In genomic region chr11:5737137-5737536, GRCm38 (mm10) we compare ENCODE assay signal across 20 mouse cellular contexts. TPM values are rescaled to one million over a fixed set of nuclear protein-coding genes. Genes with fewer than 3 reads are reported as not detected.
A peak's percentile ranks its signal among the peaks of the same experiment; 100 is the strongest.
DNase-seq lines count a peak whose midpoint lies in the region; ATAC-seq and TF ChIP-seq lines count a peak whose summit lies in the region.
"Had no signal": no experiment of that assay in that cellular context is flagged by ENCODE, and none has a peak within 500 bp of the region (broad histone marks: within the 10 kb centered on the region; RNA-seq: fewer than 3 reads in every experiment).

No protein-coding gene starts in this region.

- H3K9ac ChIP-seq in MEL (ENCODE audit: control insufficient read depth, low read depth, low read length, poor library complexity, severe bottlenecking), result no peak overlapping the region
- H3K9ac ChIP-seq in stomach, postnatal 0 days (ENCODE audit: low read length), result no peak overlapping the region
- H3K9ac ChIP-seq: embryonic facial prominence, embryonic 12.5 days; limb, embryonic 13.5 days; liver, embryonic 13.5 days; lung, embryonic 14.5 days had no signal

- TF ChIP-seq POLR2A in MEL (IDR thresholded peaks at IDR 0.05; ENCODE audit: control insufficient read depth in 1 of 2, insufficient read depth in 1 of 2, low read depth in 1 of 2, low read length in 2 of 2, poor library complexity in 1 of 2), result no peak

- TF ChIP-seq EP300 in MEL (IDR thresholded peaks at IDR 0.05; ENCODE audit: low read depth in 1 of 2, low read length in 2 of 2), result peak; percentile 68 to 78
- TF ChIP-seq EP300 in stomach, postnatal 0 days (optimal IDR thresholded peaks at IDR 0.05), result no peak

- H3K27ac ChIP-seq in MEL (ENCODE audit: control insufficient read depth, low read depth, low read length), result peak overlapping the region; percentile 41; the same call in 1 of the 2 replicates
- H3K27ac ChIP-seq in stomach, postnatal 0 days (replicated peaks), result no peak overlapping the region
- H3K27ac ChIP-seq: embryonic facial prominence, embryonic 12.5 days; limb, embryonic 13.5 days; liver, embryonic 13.5 days had no signal

- H3K4me1 ChIP-seq in MEL (ENCODE audit: control insufficient read depth in 1 of 2, insufficient read depth in 2 of 2, low read length in 2 of 2), result peaks cover 19 to 27% of the 10 kb centered on the region in 2 experiments
- H3K4me1 ChIP-seq in stomach, postnatal 0 days (replicated peaks; ENCODE audit: control insufficient read depth, insufficient read depth), result peaks cover 4% of the 10 kb centered on the region; the same call in 1 of the 2 replicates

- 50% methylated on average over 5 of the region's 5 CpGs for WGBS in stomach, postnatal 0 days

- intact Hi-C loops in left cerebral cortex, postnatal 14 days (cut with DNase I), result no loop called here

- peak; percentile 64 for DNase-seq in adrenal gland, adult 2 months
- no peak for DNase-seq in adrenal gland, adult 18-20 months (ENCODE audit: low spot score in 2 of 2)
- DNase-seq in MEL (ENCODE audit: low read depth, low spot score), result peak; percentile 84
- peak; percentile 29 for DNase-seq in induced T-regulatory cell, adult 2 months (ENCODE audit: low read depth)
- peak; percentile 32 for DNase-seq in stomach, postnatal 0 days (ENCODE audit: low spot score)
- DNase-seq in lung, postnatal 10 days, result no peak
- no peak for DNase-seq in left cerebral cortex, postnatal 14 days (ENCODE audit: low spot score in 2 of 2)
- DNase-seq: cerebellum, adult 9-11 months; layer of hippocampus, adult 9-11 months; liver, embryonic 13.5 days; lung, embryonic 14.5 days; lung, postnatal 4 days; retina, postnatal 1 day; right cerebral cortex, postnatal 4 days; thymus, postnatal 14 days had no signal

- TF ChIP-seq CTCF in MEL (IDR thresholded peaks at IDR 0.05 in 2 of 3, conservative IDR thresholded peaks at IDR 0.05 in 1 of 3; ENCODE audit: control insufficient read depth in 1 of 3, insufficient read depth in 1 of 3, low read depth in 2 of 3, low read length in 3 of 3, poor library complexity in 1 of 3, severe bottlenecking in 1 of 3), result no peak
- no peak for TF ChIP-seq CTCF in stomach, postnatal 0 days (IDR thresholded peaks at IDR 0.05; ENCODE audit: low read depth)

- H3K79me2 ChIP-seq in MEL (ENCODE audit: control insufficient read depth, insufficient read depth, low read length, poor library complexity), result peaks cover 50% of the 10 kb centered on the region

- no peaks in the 10 kb centered on the region for H3K9me3 ChIP-seq in MEL (replicated peaks; ENCODE audit: insufficient read depth, low read length)
- H3K9me3 ChIP-seq in stomach, postnatal 0 days (ENCODE audit: control insufficient read depth, low read length), result no peaks in the 10 kb centered on the region
- H3K9me3 ChIP-seq: embryonic facial prominence, embryonic 12.5 days; limb, embryonic 13.5 days; liver, embryonic 13.5 days had no signal

- no peak for TF ChIP-seq RAD21 in MEL (IDR thresholded peaks at IDR 0.05; ENCODE audit: low read depth, low read length)

- peaks cover 0 to 34% of the 10 kb centered on the region in 2 experiments; a peak in 2 of 4 replicates for H3K36me3 ChIP-seq in MEL (ENCODE audit: control insufficient read depth in 1 of 2, insufficient read depth in 2 of 2, low read length in 2 of 2)
- no peaks in the 10 kb centered on the region for H3K36me3 ChIP-seq in stomach, postnatal 0 days (ENCODE audit: control insufficient read depth, insufficient read depth, low read length)
- H3K36me3 ChIP-seq: embryonic facial prominence, embryonic 12.5 days; limb, embryonic 13.5 days had no signal

- no peaks in the 10 kb centered on the region for H3K27me3 ChIP-seq in MEL (ENCODE audit: control insufficient read depth in 1 of 2, insufficient read depth in 2 of 2, low read length in 2 of 2)
- H3K27me3 ChIP-seq in stomach, postnatal 0 days (ENCODE audit: control insufficient read depth, insufficient read depth, low read length), result no peaks in the 10 kb centered on the region
- H3K27me3 ChIP-seq: embryonic facial prominence, embryonic 12.5 days; limb, embryonic 13.5 days; liver, embryonic 13.5 days had no signal

- peak; percentile 44 for ATAC-seq in stomach, postnatal 0 days (ENCODE audit: low FRiP score, low TSS enrichment)
- ATAC-seq: forebrain, embryonic 14.5 days; midbrain, embryonic 16.5 days had no signal

- no peak overlapping the region for H3K4me2 ChIP-seq in stomach, postnatal 0 days (replicated peaks; ENCODE audit: low read depth)
- H3K4me2 ChIP-seq: embryonic facial prominence, embryonic 12.5 days; limb, embryonic 13.5 days; liver, embryonic 13.5 days; lung, embryonic 14.5 days had no signal

- no peak overlapping the region for H3K4me3 ChIP-seq in MEL (ENCODE audit: control insufficient read depth in 1 of 2, insufficient read depth in 1 of 2, low read depth in 2 of 2, low read length in 2 of 2)
- H3K4me3 ChIP-seq in stomach, postnatal 0 days (ENCODE audit: low read depth, low read length), result no peak overlapping the region
- H3K4me3 ChIP-seq: embryonic facial prominence, embryonic 12.5 days; erythroblast, embryonic 14.5 days; limb, embryonic 13.5 days; liver, embryonic 13.5 days had no signal

TF ChIP-seq in MEL, 35 proteins besides CTCF, POLR2A, EP300 and RAD21:
- no peak for TF ChIP-seq HCFC1 (IDR thresholded peaks at IDR 0.05; ENCODE audit: low read depth, low read length)
- peak; percentile 86 for TF ChIP-seq JUND (IDR thresholded peaks at IDR 0.05; ENCODE audit: low read depth, low read length)
- no peak for TF ChIP-seq POLR2AphosphoS5 (IDR thresholded peaks at IDR 0.05; ENCODE audit: borderline replicate concordance, low read depth, low read length)
- peak; percentile 45; the same call in 1 of the 2 replicates for TF ChIP-seq GATA1 (IDR thresholded peaks at IDR 0.05; ENCODE audit: low read depth, low read length)
- no peak for TF ChIP-seq MXI1 (IDR thresholded peaks at IDR 0.05; ENCODE audit: low read depth, low read length)
- TF ChIP-seq RCOR1 (IDR thresholded peaks at IDR 0.05; ENCODE audit: low read depth, low read length), result peak; percentile 52; the same call in 1 of the 2 replicates
- TF ChIP-seq ZMIZ1 (IDR thresholded peaks at IDR 0.05; ENCODE audit: low read depth, low read length), result no peak
- TF ChIP-seq ETS1 (IDR thresholded peaks at IDR 0.05; ENCODE audit: low read depth, low read length), result peak; percentile 71; the same call in 1 of the 2 replicates
TF ChIP-seq in MEL: peak in this region for 4.

RNA-seq across cellular contexts. Expression of gene Mrps24, which starts 21.7 kb away (rescaled TPM):
- 100 to 1,000 TPM; 137 to 178 TPM for total RNA-seq in adrenal gland, adult 2 months (2021)
- polyA plus RNA-seq in adrenal gland, adult 2 months (2012; rRNA removed), result 740 and 796 TPM in 2 replicates
- total RNA-seq in adrenal gland, adult 18-20 months (2021), result 100 to 1,000 TPM; 127 to 172 TPM
- 159 and 184 TPM in 2 replicates for total RNA-seq in MEL (2012; rRNA removed)
- polyA plus RNA-seq in MEL (2012; ENCODE audit: insufficient read depth in 1 of 2, insufficient read length in 2 of 2, low read depth in 1 of 2, low replicate concordance in 2 of 2, missing spikeins in 1 of 2), result 100 to 1,000 TPM in 1 of 2 experiments, not detected in 1; 163 TPM
- polyA plus RNA-seq in stomach, postnatal 0 days (2015; fragmentation: Nextera tagmentation; extraction: Ambion mirVana), result 219 and 225 TPM in 2 replicates
- total RNA-seq in left cerebral cortex, postnatal 14 days (2021), result 10 to 100 TPM; 88.4 to 89.7 TPM

RNA-seq across cellular contexts. Expression of gene Urgcp, which starts 25.0 kb away (rescaled TPM):
- 10 to 100 TPM; 63.8 to 65.2 TPM for total RNA-seq in adrenal gland, adult 2 months (2021)
- polyA plus RNA-seq in adrenal gland, adult 2 months (2012; rRNA removed), result 30.6 and 34.0 TPM in 2 replicates
- total RNA-seq in adrenal gland, adult 18-20 months (2021), result 10 to 100 TPM; 70.4 to 74.7 TPM
- 27.8 and 29.2 TPM in 2 replicates for total RNA-seq in MEL (2012; rRNA removed)
- polyA plus RNA-seq in MEL (2012; ENCODE audit: insufficient read depth in 1 of 2, insufficient read length in 2 of 2, low read depth in 1 of 2, low replicate concordance in 2 of 2, missing spikeins in 1 of 2), result 10 to 100 TPM; 19.5 to 34.9 TPM
- 14.1 and 15.4 TPM in 2 replicates for polyA plus RNA-seq in stomach, postnatal 0 days (2015; fragmentation: Nextera tagmentation; extraction: Ambion mirVana)
- total RNA-seq in left cerebral cortex, postnatal 14 days (2021), result 10 to 100 TPM; 55.9 to 60.8 TPM

RNA-seq across cellular contexts. Expression of gene Dbnl, which starts 51.2 kb away (rescaled TPM):
- 10 to 100 TPM; 66.6 to 79.3 TPM for total RNA-seq in adrenal gland, adult 2 months (2021)
- 45.7 and 58.2 TPM in 2 replicates for polyA plus RNA-seq in adrenal gland, adult 2 months (2012; rRNA removed)
- 10 to 100 TPM; 50.1 to 65.1 TPM for total RNA-seq in adrenal gland, adult 18-20 months (2021)
- total RNA-seq in MEL (2012; rRNA removed), result 73.5 and 76.4 TPM in 2 replicates
- polyA plus RNA-seq in MEL (2012; ENCODE audit: insufficient read depth in 1 of 2, insufficient read length in 2 of 2, low read depth in 1 of 2, low replicate concordance in 2 of 2, missing spikeins in 1 of 2), result 100 to 1,000 TPM in 1 of 2 experiments, not detected in 1; 149 TPM
- polyA plus RNA-seq in stomach, postnatal 0 days (2015; fragmentation: Nextera tagmentation; extraction: Ambion mirVana), result 99.8 and 104 TPM in 2 replicates
- 10 to 100 TPM; 78.4 to 79.8 TPM for total RNA-seq in left cerebral cortex, postnatal 14 days (2021)

Comparison
In these comparisons a context has a peak if more than half of its experiments do, and no peak if none do; other contexts are left out.
1. DNase-seq: peak in adrenal gland, adult 2 months (single experiment), MEL (single experiment), induced T-regulatory cell, adult 2 months (single experiment) and stomach, postnatal 0 days (single experiment); none in adrenal gland, adult 18-20 months (0 of 2), lung, postnatal 10 days (single experiment) and left cerebral cortex, postnatal 14 days (0 of 2).